Mouse (Mus musculus) cerebellum, adult 2 months (tissue): ENCODE data around the gene Sp3. TPM values are rescaled to one million over a fixed set of nuclear protein-coding genes. Genes with fewer than 3 reads are reported as not detected.

ENCODE experiments used
- DNase-seq, 2 experiments: peaks; one replicate each; pipeline ENCODE4 v3.0.0; 2021
- H3K27ac ChIP-seq: fragments of 200-500 bp; 2 replicates; pipeline ENCODE4 v1.5.1; 2012; ENCODE audit warnings: low read length, control low read depth, inconsistent platforms; ENCODE audit not compliant: insufficient read depth
- H3K27me3 ChIP-seq: fragments of 200-500 bp; 2 replicates; pipeline ENCODE4 v1.6.1; 2012; ENCODE audit warnings: inconsistent platforms, mild to moderate bottlenecking, low read length, moderate library complexity; ENCODE audit not compliant: control insufficient read depth, insufficient read depth
- H3K4me1 ChIP-seq: fragments of 200-500 bp; 2 replicates; pipeline ENCODE4 v1.6.1; 2011; ENCODE audit warnings: low read length; ENCODE audit not compliant: control insufficient read depth, insufficient read depth
- H3K4me3 ChIP-seq: fragments of 200-500 bp; replicated peaks from 2 replicates; pipeline ENCODE3; 2011; ENCODE audit warnings: mild to moderate bottlenecking, low read depth, low read length, control low read depth; ENCODE audit not compliant: insufficient read depth
- CTCF ChIP-seq: fragments of 200-500 bp; IDR thresholded peaks from 2 replicates; pipeline ENCODE4 v1.5.1; 2011; ENCODE audit warnings: low read depth, mild to moderate bottlenecking, control low read depth, low read length, moderate library complexity, borderline replicate concordance; ENCODE audit not compliant: insufficient read depth
- POLR2A ChIP-seq: fragments of 200-500 bp; IDR thresholded peaks from 2 replicates; pipeline ENCODE4 v1.6.1; 2011; ENCODE audit warnings: low read length, control low read depth, borderline replicate concordance; ENCODE audit not compliant: insufficient read depth
- WGBS: fragments of 180-500 bp; shearing (Covaris S2); methylation state at CpG from one replicate; pipeline ENCODE4 v1.1.7; 2018; 5-methylcytosine and 5-hydroxymethylcytosine counted together
- polyA plus RNA-seq: library from polyadenylated mRNA; depleted of rRNA; stranded (reverse); fragments of >200 nt; gene quantifications from 2 replicates; pipeline ENCODE4 v1.2.3, GENCODE M21; 2012

The Sp3 gene
- polyA plus RNA-seq, 1 experiment = 25.9 TPM

- H3K4me1 ChIP-seq = peaks cover 2% of the 10 kb centered on the region; the same call in 1 of the 2 replicates
- 1% methylated on average over 85 of the region's 107 CpGs for WGBS
- peak overlapping the region; percentile 100 for H3K27ac ChIP-seq
- peak; percentile 91 to 92 for DNase-seq
- H3K27me3 ChIP-seq = no peaks in the 10 kb centered on the region
- H3K4me3 ChIP-seq = peak overlapping the region; percentile 87
- TF ChIP-seq POLR2A (peak; percentile 51; the same call in 1 of the 2 replicates), CTCF (no peak)
These were observed 1.2 kb downstream of the Sp3 start for GRCm38 (mm10) chr2:72978901-72979658.

GRCm38 (mm10) chr2:72978473-72978872, 1.8 kb downstream of the Sp3 start:
- peaks cover 2% of the 10 kb centered on the region; the same call in 1 of the 2 replicates for H3K4me1 ChIP-seq
- H3K4me3 ChIP-seq = peak overlapping the region; percentile 87
- no peak for TF ChIP-seq POLR2A
- TF ChIP-seq CTCF = no peak
- under 1% methylated on average over 38 of the region's 38 CpGs for WGBS
- peak overlapping the region; percentile 77; the same call in 1 of the 2 replicates for H3K27ac ChIP-seq
- DNase-seq = no peak
- H3K27me3 ChIP-seq = no peaks in the 10 kb centered on the region

GRCm38 (mm10) chr2:72977272-72977671, 3.0 kb downstream of the Sp3 start:
- no peak overlapping the region for H3K27ac ChIP-seq
- DNase-seq = no peak
- peaks cover 2% of the 10 kb centered on the region; the same call in 1 of the 2 replicates for H3K4me1 ChIP-seq
- TF ChIP-seq POLR2A (no peak), CTCF (no peak)
- H3K27me3 ChIP-seq = no peaks in the 10 kb centered on the region
- 44% methylated on average over 1 of the region's 1 CpGs for WGBS
- H3K4me3 ChIP-seq = no peak overlapping the region

GRCm38 (mm10) chr2:72976036-72976435, 4.2 kb downstream of the Sp3 start:
- Histone ChIP-seq H3K4me3 (no peak overlapping the region), H3K27me3 (no peaks in the 10 kb centered on the region), H3K4me1 (peaks cover 2% of the 10 kb centered on the region; the same call in 1 of the 2 replicates), H3K27ac (no peak overlapping the region)
- DNase-seq = no peak
- TF ChIP-seq POLR2A (no peak), CTCF (no peak)

- DNase-seq = no peak
- peaks cover 2% of the 10 kb centered on the region; the same call in 1 of the 2 replicates for H3K4me1 ChIP-seq
- no peak overlapping the region for H3K27ac ChIP-seq
- no peak overlapping the region for H3K4me3 ChIP-seq
- TF ChIP-seq POLR2A = no peak
- no peak for TF ChIP-seq CTCF
- no peaks in the 10 kb centered on the region for H3K27me3 ChIP-seq
- WGBS = 83% methylated on average over 6 of the region's 6 CpGs
These were observed 9.4 kb downstream of the Sp3 start for GRCm38 (mm10) chr2:72970831-72971230.

DNA sequence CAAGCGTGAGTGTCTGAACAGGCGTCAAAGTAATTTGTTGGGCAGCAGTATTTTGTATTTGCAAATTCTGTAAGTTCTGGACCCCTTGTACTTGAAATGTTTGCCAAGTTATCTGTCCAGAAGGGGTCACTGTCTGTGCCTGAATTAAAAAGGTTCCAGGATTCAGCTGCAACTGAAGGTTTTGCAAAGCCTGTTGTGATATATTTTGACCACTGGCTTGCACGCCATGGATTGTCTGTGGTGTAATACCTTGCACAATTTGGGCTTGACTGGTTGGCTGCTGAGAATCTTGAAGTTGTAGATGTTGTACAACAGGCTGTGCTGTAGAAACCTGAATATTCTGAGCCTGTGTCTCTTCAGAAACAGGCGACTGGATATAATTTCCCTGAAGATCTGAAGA, 9.9 kb downstream of the Sp3 start:
- no peaks in the 10 kb centered on the region for H3K27me3 ChIP-seq
- TF ChIP-seq CTCF (no peak), POLR2A (no peak)
- H3K4me1 ChIP-seq = peaks cover 2% of the 10 kb centered on the region; the same call in 1 of the 2 replicates
- H3K4me3 ChIP-seq = no peak overlapping the region
- WGBS = 69% methylated on average over 4 of the region's 4 CpGs
- no peak overlapping the region for H3K27ac ChIP-seq
- no peak for DNase-seq

- Histone ChIP-seq H3K27me3 (no peaks in the 10 kb centered on the region), H3K4me3 (no peak overlapping the region), H3K4me1 (no peaks in the 10 kb centered on the region; the same call in 1 of the 2 replicates), H3K27ac (no peak overlapping the region)
- WGBS = 95% methylated on average over 1 of the region's 1 CpGs
- TF ChIP-seq CTCF = no peak
- TF ChIP-seq POLR2A = no peak
- no peak for DNase-seq
These were observed 11.7 kb downstream of the Sp3 start for GRCm38 (mm10) chr2:72968536-72968935.

GRCm38 (mm10) chr2:72965450-72965849, 14.8 kb downstream of the Sp3 start:
- H3K27me3 ChIP-seq = no peaks in the 10 kb centered on the region
- H3K4me1 ChIP-seq = no peaks in the 10 kb centered on the region
- no peak overlapping the region for H3K4me3 ChIP-seq
- TF ChIP-seq CTCF (no peak), POLR2A (no peak)
- DNase-seq = no peak
- WGBS = 87% methylated on average over 2 of the region's 2 CpGs
- no peak overlapping the region for H3K27ac ChIP-seq
